Mouse (Mus musculus) neural tube, embryonic 14.5 days (tissue): ENCODE results near the gene Gabrg3. TPM values are rescaled to one million over a fixed set of nuclear protein-coding genes. Genes with fewer than 3 reads are reported as not detected.

ENCODE experiments used
- ATAC-seq: fragments of 200-750 bp; cut with Nextera tagmentation; 2 replicates; pipeline ENCODE4 v1.8.0; 2017; ENCODE audit warnings: low read depth, mild to moderate bottlenecking, moderate TSS enrichment, moderate library complexity
- H3K27ac ChIP-seq: fragments of 300-500 bp; sonication (generic); 2 replicates; pipeline ENCODE4 v1.5.1; 2014; ENCODE audit warnings: low read depth, mild to moderate bottlenecking, control low read depth, low read length, moderate library complexity, mixed read lengths
- H3K27me3 ChIP-seq: fragments of 300-500 bp; sonication (generic); 2 replicates; pipeline ENCODE4 v1.6.1; 2014; ENCODE audit warnings: low read length; ENCODE audit not compliant: control insufficient read depth, insufficient read depth
- H3K36me3 ChIP-seq: fragments of 300-500 bp; sonication (generic); 2 replicates; pipeline ENCODE4 v1.6.1; 2014; ENCODE audit warnings: low read length, mixed read lengths; ENCODE audit not compliant: control insufficient read depth, insufficient read depth
- H3K4me1 ChIP-seq: fragments of 300-500 bp; sonication (generic); 2 replicates; pipeline ENCODE4 v1.6.1; 2014; ENCODE audit warnings: low read length; ENCODE audit not compliant: control insufficient read depth, insufficient read depth
- H3K4me2 ChIP-seq: fragments of 300-500 bp; sonication (generic); 2 replicates; pipeline ENCODE4 v1.6.1; 2014; ENCODE audit warnings: mild to moderate bottlenecking, low read depth, low read length, control low read depth
- H3K4me3 ChIP-seq: fragments of 300-500 bp; sonication (generic); 2 replicates; pipeline ENCODE4 v1.5.1; 2014; ENCODE audit warnings: low read depth, low read length, control low read depth, mixed read lengths
- H3K9ac ChIP-seq: fragments of 300-500 bp; sonication (generic); replicated peaks from 2 replicates; pipeline ENCODE4 v1.6.1; 2014; ENCODE audit warnings: low read depth, mild to moderate bottlenecking, control low read depth, low read length, mixed read lengths
- H3K9me3 ChIP-seq: fragments of 300-500 bp; sonication (generic); 2 replicates; pipeline ENCODE4 v1.6.1; 2016; ENCODE audit warnings: low read length; ENCODE audit not compliant: control insufficient read depth
- WGBS: fragments of 180-500 bp; shearing (Covaris S2); extraction: QIAGEN DNeasy Blood & Tissue Kit; methylation state at CpG from one replicate; pipeline ENCODE4 v1.1.7; 2014; 5-methylcytosine and 5-hydroxymethylcytosine counted together
- polyA plus RNA-seq: library from polyadenylated mRNA; unstranded; fragments of >200 nt; fragmentation: Nextera tagmentation; extraction: Ambion mirVana; gene quantifications from 2 replicates; pipeline ENCODE4 v1.2.1, GENCODE M21; 2014

Gabrg3 gene
- polyA plus RNA-seq, 1 experiment from 2014 or later = 16.4 TPM

GRCm38 (mm10) chr7:57331211-57331610, 55.8 kb downstream of the Gabrg3 start:
- Histone ChIP-seq H3K27me3 (no peaks in the 10 kb centered on the region), H3K27ac (no peak overlapping the region), H3K4me1 (no peaks in the 10 kb centered on the region), H3K36me3 (no peaks in the 10 kb centered on the region), H3K9ac (no peak overlapping the region), H3K9me3 (no peaks in the 10 kb centered on the region), H3K4me2 (no peak overlapping the region), H3K4me3 (no peak overlapping the region)
- no peak for ATAC-seq
- 91% methylated on average over 3 of the region's 3 CpGs for WGBS

GRCm38 (mm10) chr7:57330240-57330639, 56.7 kb downstream of the Gabrg3 start:
- Histone ChIP-seq H3K9ac (no peak overlapping the region), H3K4me1 (no peaks in the 10 kb centered on the region), H3K9me3 (no peaks in the 10 kb centered on the region), H3K4me2 (no peak overlapping the region), H3K36me3 (no peaks in the 10 kb centered on the region), H3K4me3 (no peak overlapping the region), H3K27ac (no peak overlapping the region), H3K27me3 (no peaks in the 10 kb centered on the region)
- 87% methylated on average over 4 of the region's 4 CpGs for WGBS
- no peak for ATAC-seq

GRCm38 (mm10) chr7:57324473-57324872, 62.5 kb downstream of the Gabrg3 start:
- Histone ChIP-seq H3K9me3 (no peaks in the 10 kb centered on the region), H3K27me3 (no peaks in the 10 kb centered on the region), H3K4me2 (no peak overlapping the region), H3K36me3 (no peaks in the 10 kb centered on the region), H3K4me1 (no peaks in the 10 kb centered on the region), H3K9ac (no peak overlapping the region), H3K27ac (no peak overlapping the region), H3K4me3 (no peak overlapping the region)
- ATAC-seq = no peak
- WGBS = 49% methylated on average over 3 of the region's 3 CpGs

GRCm38 (mm10) chr7:57322086-57322485, 64.9 kb downstream of the Gabrg3 start:
- WGBS = 85% methylated on average over 1 of the region's 1 CpGs
- Histone ChIP-seq H3K27me3 (no peaks in the 10 kb centered on the region), H3K36me3 (no peaks in the 10 kb centered on the region), H3K9me3 (no peaks in the 10 kb centered on the region), H3K4me3 (no peak overlapping the region), H3K4me2 (no peak overlapping the region), H3K9ac (no peak overlapping the region), H3K4me1 (no peaks in the 10 kb centered on the region), H3K27ac (no peak overlapping the region)
- ATAC-seq = no peak

- Histone ChIP-seq H3K9me3 (no peaks in the 10 kb centered on the region), H3K27me3 (no peaks in the 10 kb centered on the region), H3K4me1 (no peaks in the 10 kb centered on the region), H3K4me2 (no peak overlapping the region), H3K36me3 (no peaks in the 10 kb centered on the region), H3K9ac (no peak overlapping the region), H3K4me3 (no peak overlapping the region), H3K27ac (no peak overlapping the region)
- 84% methylated on average over 1 of the region's 1 CpGs for WGBS
- no peak for ATAC-seq
Measured at GRCm38 (mm10) chr7:57314971-57315370, 72.0 kb downstream of the Gabrg3 start.

GRCm38 (mm10) chr7:57312018-57312417, 75.0 kb downstream of the Gabrg3 start:
- no peak overlapping the region for H3K4me3 ChIP-seq
- H3K4me2 ChIP-seq = no peak overlapping the region
- H3K27me3 ChIP-seq = no peaks in the 10 kb centered on the region
- 94% methylated on average over 2 of the region's 2 CpGs for WGBS
- H3K9ac ChIP-seq = no peak overlapping the region
- no peaks in the 10 kb centered on the region for H3K36me3 ChIP-seq
- no peak overlapping the region for H3K27ac ChIP-seq
- no peaks in the 10 kb centered on the region for H3K9me3 ChIP-seq
- ATAC-seq = no peak
- no peaks in the 10 kb centered on the region for H3K4me1 ChIP-seq

- H3K4me2 ChIP-seq = no peak overlapping the region
- no peaks in the 10 kb centered on the region for H3K4me1 ChIP-seq
- no peak overlapping the region for H3K4me3 ChIP-seq
- H3K36me3 ChIP-seq = no peaks in the 10 kb centered on the region
- H3K9ac ChIP-seq = no peak overlapping the region
- 82% methylated on average over 1 of the region's 1 CpGs for WGBS
- H3K27ac ChIP-seq = no peak overlapping the region
- H3K27me3 ChIP-seq = no peaks in the 10 kb centered on the region
- no peaks in the 10 kb centered on the region for H3K9me3 ChIP-seq
- no peak for ATAC-seq
Measured at GRCm38 (mm10) chr7:57307337-57307736, 79.7 kb downstream of the Gabrg3 start.

GRCm38 (mm10) chr7:57296639-57297038, 90.3 kb downstream of the Gabrg3 start:
- ATAC-seq = no peak
- H3K4me1 ChIP-seq = no peaks in the 10 kb centered on the region
- H3K36me3 ChIP-seq = no peaks in the 10 kb centered on the region
- H3K9me3 ChIP-seq = no peaks in the 10 kb centered on the region
- no peak overlapping the region for H3K27ac ChIP-seq
- H3K27me3 ChIP-seq = no peaks in the 10 kb centered on the region
- no peak overlapping the region for H3K4me3 ChIP-seq
- H3K9ac ChIP-seq = no peak overlapping the region
- no peak overlapping the region for H3K4me2 ChIP-seq
- WGBS = 86% methylated on average over 3 of the region's 3 CpGs

GRCm38 (mm10) chr7:57294127-57294526, 92.9 kb downstream of the Gabrg3 start:
- Histone ChIP-seq H3K4me2 (no peak overlapping the region), H3K4me1 (no peaks in the 10 kb centered on the region), H3K27ac (no peak overlapping the region), H3K9me3 (no peaks in the 10 kb centered on the region), H3K27me3 (no peaks in the 10 kb centered on the region), H3K4me3 (no peak overlapping the region), H3K9ac (no peak overlapping the region), H3K36me3 (no peaks in the 10 kb centered on the region)
- 95% methylated on average over 1 of the region's 1 CpGs for whole genome bisulfite sequencing
- no peak for ATAC-seq

GRCm38 (mm10) chr7:57293564-57293963, 93.4 kb downstream of the Gabrg3 start:
- WGBS = 91% methylated on average over 6 of the region's 6 CpGs
- ATAC-seq = no peak
- Histone ChIP-seq H3K9ac (no peak overlapping the region), H3K4me2 (no peak overlapping the region), H3K4me1 (no peaks in the 10 kb centered on the region), H3K27me3 (no peaks in the 10 kb centered on the region), H3K9me3 (no peaks in the 10 kb centered on the region), H3K4me3 (no peak overlapping the region), H3K36me3 (no peaks in the 10 kb centered on the region), H3K27ac (no peak overlapping the region)
